Mouse (Mus musculus): ENCODE measurements around the gene Inava.

Gene Inava

DNA sequence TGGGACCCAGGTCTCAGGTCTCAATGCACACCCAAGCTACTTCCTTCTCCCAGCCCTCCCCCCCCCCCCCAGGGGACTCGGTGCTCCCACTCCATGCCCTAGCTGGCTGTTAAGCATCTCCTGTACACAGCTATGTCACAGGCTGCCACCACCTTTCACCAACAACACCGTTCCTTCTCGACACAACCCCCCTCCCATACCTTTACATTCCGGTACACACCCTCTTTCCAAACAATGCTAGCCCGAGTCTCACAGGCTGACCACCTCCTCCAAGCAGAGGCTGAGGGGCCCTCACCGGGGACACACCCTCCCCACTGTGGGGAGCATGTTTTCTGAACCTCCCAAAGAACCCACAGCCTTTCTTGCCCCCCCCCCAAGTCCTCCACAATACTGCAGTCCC is 2.5 kb downstream of the Inava start:
- DNase-seq (ENCODE audit: low read depth): no peak

DNA sequence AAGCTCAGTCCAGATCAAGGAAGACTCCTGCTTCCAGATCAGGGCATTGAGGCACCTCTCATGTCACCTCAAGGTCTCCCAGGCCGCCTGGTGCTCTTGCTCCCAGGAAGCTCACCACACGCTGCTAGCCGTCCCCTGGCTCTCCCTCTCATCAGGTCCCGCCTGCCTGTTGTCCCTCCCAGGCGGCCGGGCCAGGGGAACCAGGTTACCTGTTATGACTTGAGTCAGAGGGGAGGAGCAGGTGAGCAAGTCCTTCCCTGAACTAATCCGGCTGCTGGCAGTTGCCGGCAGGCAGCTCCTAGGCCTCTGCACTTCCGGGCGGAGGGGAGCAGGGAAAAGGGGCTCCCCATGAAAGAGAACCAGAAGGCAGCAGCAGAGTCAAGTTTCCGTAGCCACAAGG is 3.9 kb downstream of the Inava start:
- DNase-seq (ENCODE audit: low read depth): no peak

DNA sequence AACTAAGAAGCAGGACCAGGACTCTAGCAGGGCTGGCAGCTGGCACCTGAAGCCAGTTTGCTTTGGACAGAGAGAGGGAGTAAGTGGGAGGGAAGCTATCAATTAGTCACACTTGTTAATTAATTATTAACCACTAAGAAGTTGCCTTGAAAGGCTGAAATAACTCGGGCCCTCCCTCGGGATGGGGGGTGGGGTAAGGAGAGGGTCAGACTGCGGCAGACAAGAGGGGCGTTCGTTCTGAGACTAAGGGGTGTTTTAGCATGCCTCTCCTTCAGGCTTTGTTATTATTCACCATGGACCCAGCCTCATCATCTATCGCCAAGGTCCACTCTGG is 5.1 kb downstream of the Inava start:
- DNase-seq (ENCODE audit: low read depth): no peak

GRCm38 (mm10) chr1:136228328-136229039 is 5.6 kb downstream of the Inava start:
- DNase-seq (ENCODE audit: low read depth): peak; percentile 18

- no peak for DNase-seq (ENCODE audit: low read depth)
Measured at GRCm38 (mm10) chr1:136227870-136228269, 6.2 kb downstream of the Inava start.

GRCm38 (mm10) chr1:136226626-136227025 is 7.4 kb downstream of the Inava start:
- no peak for DNase-seq (ENCODE audit: low read depth)

GRCm38 (mm10) chr1:136225846-136226245 is 8.2 kb downstream of the Inava start:
- no peak for DNase-seq (ENCODE audit: low read depth)

- DNase-seq (ENCODE audit: low read depth): no peak
Measured at GRCm38 (mm10) chr1:136223758-136224342, 10.2 kb downstream of the Inava start.

DNA sequence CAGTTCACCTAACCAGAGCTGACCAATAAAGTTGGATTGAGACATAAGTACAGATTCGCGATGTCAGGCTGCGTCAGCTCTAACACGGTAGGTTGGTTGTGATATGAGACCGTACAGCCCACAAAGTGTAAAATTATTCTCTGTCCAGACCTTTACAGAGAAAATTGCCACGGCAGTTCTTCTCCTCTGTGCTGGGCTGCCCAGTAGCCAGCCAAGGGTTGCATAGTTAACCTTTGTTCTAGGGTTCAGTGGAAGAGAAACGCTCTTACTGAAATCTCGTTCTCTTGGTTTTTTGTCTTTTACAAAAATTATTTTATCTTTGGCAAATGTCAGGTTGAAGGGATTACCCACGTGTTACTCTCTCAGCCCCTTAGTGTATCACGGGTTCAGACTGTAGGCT is 11.7 kb downstream of the Inava start:
- DNase-seq (ENCODE audit: low read depth): no peak

DNA sequence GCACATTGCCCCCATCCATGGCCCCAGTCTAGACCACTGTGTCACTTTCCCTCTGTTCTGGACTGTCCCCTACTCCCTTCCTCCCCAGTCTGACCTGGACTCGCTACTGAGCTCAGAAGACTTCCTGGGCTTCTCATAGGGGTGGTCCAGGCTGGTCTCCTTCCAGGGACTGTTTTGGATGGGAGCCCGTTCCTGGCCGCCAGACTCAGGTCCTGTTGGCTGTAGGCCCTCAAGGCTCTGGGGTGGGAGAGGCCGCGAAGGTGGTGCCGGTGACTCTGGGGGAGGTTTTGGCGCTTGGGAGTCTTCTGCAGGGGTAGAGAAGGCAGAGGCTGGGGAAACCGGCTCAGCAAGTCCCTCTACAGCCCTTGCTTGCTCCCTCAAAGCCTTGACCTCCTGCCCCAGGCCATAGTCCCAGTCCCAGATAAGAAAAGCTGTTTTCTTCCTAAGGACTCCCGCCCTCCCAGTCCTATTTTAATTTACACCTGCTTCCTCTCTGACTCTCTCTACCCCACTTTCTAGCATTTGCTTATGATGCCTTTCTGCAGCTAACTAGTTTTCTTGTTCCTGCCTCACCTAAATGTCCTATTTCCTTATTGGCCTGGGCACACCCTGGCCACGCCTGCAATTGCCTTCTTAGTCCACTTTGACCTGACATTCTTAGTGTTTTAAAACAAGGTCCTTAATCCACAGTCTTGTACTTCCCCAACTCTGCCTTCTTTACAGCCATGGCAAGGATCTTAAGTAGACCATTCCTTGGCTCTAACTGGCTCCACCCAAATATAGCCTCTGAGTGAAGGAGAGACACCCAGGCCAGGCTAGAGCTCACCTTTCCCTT is 13.8 kb downstream of the Inava start:
- DNase-seq (ENCODE audit: low read depth): no peak

DNA sequence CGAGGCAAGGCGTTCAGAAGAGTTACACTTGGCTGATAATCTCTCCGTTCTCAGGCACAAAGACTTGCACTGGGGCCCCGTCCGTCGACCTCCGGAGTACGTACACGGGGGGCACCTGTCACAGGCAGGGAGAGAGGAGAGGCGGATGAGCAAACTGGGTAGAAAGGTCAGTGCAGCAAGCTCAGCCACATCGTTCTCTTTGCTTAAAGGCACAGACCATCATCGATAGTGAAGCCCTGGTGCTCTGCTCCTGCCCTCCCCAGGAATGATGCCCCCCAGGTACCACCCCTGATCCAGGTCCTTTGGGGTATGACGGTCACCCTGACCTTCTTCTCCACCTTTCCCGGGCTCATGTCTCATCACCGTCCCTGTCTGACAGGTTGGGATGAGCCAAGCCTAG is 19.8 kb downstream of the Inava start:
- DNase-seq (ENCODE audit: low read depth): no peak

DNA sequence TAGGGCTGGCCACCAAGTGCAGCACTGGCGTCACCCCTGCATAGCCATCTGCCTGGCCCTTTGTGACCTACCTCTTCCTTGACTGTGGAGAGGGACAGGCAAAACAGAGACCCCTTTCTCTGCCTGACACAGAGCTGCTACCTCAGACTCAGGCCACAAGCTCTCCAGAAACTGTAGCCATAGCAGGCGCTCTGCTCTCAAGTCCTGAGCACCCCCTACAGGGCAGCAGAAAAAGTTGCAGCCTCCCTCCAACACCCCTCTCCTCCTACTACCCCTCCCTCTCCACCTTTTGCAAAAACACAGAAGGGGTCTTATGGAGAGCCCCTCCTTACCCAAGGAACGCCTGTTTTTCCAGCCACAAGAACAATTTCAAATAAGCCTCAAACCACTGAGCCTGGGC is 21.3 kb downstream of the Inava start, which contains the start of gene Mroh3:
TSS of gene Mroh3 (minus strand) at position 26 of the 400 bp plus-strand sequence.
- DNase-seq (ENCODE audit: low read depth): peak; percentile 52

DNA sequence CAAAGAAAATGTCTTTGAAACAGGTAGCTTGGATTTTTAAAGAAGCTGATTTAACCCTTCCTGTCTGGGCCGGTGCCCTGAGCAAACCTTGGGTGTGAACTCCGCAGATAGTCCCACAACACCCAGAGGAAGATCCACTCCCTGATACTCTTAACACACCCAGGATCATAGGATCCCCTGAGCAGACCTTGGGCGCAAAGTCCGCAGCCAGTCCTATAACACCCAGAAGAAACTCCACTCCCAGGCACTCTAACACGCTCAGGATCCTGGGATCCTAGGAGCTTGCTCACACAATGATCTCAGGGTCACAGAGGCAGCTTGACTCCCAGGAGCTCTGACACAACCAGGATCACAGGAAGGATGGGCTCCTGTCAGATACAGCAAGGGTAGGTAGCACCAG is 44.0 kb downstream of the Inava start:
- no peak for DNase-seq (ENCODE audit: low read depth)

GRCm38 (mm10) chr1:136179511-136180001 is 54.5 kb downstream of the Inava start:
- DNase-seq (ENCODE audit: low read depth): no peak

DNA sequence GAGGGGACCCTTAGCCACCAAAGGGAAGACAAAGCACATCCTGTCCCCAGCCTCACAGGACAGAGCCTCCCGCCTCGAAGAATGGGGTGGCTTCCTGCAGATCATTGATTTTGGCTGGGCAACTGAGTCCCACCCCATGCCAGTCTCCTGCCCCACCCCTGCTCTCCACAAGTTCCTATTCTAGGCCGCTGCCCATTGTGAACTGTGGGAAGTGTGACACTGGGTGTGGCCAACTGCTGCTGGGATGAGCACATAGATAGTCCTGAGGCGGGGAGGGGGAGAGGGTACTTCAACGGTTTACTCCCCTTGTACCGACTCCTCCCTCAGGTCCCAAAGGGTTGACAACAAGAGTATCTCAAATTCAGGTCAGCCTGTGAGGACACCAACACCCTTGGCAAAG is 55.3 kb downstream of the Inava start:
- DNase-seq (ENCODE audit: low read depth): no peak

DNA sequence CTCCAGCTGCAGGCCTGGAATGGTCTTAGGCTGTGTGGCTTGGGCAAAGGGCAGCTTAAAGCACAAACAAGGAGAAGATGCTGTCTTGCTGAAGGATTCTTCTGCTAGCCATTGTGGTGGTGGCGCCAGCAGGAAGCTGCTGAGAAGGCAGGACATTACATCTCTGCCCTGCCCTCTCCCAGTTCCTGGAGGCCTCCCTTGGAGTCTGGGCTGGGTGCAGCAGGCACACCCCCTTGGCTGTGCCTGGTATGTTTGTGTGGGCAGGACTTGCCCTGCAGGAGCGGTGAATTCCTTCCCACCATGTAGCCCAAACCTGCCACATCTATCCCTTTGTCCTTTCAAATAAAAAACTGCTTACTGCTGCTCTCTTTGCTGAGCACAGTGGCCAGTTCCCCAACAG is 57.0 kb downstream of the Inava start:
- no peak for DNase-seq (ENCODE audit: low read depth)

DNA sequence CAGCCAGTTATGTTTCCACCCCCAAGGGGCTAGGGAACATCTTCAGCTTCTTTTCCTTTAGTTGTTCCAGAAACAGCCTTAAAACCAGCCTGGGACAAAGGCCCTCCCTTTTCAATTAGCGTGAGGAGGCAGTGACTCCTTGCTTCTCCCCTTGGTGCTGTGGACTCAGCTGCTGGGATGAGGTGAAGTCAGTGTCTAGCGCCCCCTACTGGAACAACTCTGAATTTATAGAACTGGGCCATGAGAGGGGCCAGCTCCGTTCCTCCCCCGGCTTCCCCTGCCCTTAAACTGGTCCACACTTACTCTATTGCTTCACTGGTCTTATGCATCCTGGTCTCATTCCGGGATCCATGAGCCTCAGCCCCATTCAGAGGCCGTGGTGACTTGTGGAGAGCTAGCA is 58.9 kb downstream of the Inava start:
- DNase-seq (ENCODE audit: low read depth): peak; percentile 62

GRCm38 (mm10) chr1:136174101-136174606 is 59.9 kb downstream of the Inava start:
- peak; percentile 58 for DNase-seq (ENCODE audit: low read depth)

- DNase-seq (ENCODE audit: low read depth): no peak
Measured at GRCm38 (mm10) chr1:136172696-136173095, 61.4 kb downstream of the Inava start.

GRCm38 (mm10) chr1:136170109-136170508 is 64.0 kb downstream of the Inava start:
- DNase-seq (ENCODE audit: low read depth): peak; percentile 82

GRCm38 (mm10) chr1:136167657-136168056 is 66.4 kb downstream of the Inava start:
- peak; percentile 25 for DNase-seq (ENCODE audit: low read depth)

DNA sequence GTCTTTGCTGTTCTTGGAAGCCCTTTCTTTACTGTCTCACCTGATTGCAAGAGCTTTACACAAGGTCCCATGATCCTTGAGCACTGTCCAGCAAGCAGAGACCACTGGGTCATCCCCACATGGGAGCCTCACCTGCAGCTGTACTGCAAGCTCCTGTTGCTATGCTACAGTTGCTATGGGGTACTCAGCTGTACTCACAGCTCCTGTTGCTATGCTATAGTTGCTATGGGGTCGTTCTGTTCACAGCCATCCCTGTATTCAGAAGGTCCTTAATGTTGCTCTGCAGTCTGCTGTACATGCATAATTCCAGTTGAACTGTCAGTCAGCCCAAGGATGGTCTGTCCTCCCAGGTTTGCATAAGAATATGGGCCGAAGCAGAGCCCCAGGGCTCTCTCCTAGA is 68.6 kb downstream of the Inava start:
- DNase-seq (ENCODE audit: low read depth): no peak
